Mouse (Mus musculus): ENCODE results near the gene Gbp6. TPM values are rescaled to one million over a fixed set of nuclear protein-coding genes. Genes with fewer than 3 reads are reported as not detected.
"Not testable (repeated sequence)": the region's sequence is repeated elsewhere in the genome, so short reads cannot be mapped to it uniquely, and the experiment has no call there.

The Gbp6 gene
- polyA plus RNA-seq (2015; fragmentation: Nextera tagmentation; extraction: Ambion mirVana), result 2.0 and 2.7 TPM in 2 replicates

DNA sequence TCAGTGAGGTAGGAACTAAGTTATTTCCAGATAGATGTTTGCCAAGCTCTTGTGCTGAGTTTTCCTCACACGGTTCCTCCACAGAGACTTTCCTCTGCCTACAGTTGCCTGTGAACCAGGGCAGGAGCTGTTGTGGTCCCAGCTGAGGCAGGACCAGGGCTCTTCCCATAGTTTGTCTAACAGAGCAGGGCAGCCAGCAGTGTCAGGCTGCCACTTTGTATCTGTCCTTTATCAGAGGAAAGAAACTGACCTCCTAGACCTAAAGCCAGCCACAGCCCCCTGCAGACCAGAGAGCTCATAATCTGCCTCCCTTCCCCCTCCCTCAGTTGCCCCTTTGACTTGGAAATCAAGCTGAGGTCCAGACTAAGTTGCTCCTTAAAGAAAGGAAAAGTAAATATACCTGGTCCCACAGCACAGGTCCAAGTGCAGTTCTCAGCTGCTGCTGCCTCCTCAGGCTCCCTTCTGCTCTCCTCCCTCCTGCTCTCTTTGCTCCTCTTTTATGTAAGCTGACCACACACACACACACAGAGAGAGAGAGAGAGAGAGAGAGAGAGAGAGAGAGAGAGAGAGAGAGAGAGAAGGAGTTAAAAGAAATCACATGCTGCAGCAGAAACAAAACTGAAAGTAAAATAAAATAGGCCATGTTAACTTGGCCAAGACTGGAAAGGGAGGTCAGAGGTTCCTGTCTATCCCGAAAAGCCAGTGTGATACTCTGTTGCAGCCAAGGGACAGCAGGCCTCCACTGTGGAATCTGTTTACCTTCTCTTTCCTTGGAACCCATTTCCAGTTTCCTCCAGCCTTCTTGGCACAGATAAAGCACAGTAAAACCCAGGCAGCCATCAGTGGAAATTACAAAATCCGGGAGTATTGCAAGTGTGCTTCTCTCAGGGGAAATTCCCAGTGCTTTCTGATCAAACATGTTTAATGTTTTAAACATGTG is at the start of gene Gbp6, which contains the start of gene Gm43302:
TSS of gene Gbp6 (minus strand) at position 473 of the 940 bp plus-strand sequence.
TSS of gene Gm43302 (minus strand) at position 470 of the 940 bp plus-strand sequence.
- not testable (repeated sequence) for H3K9ac ChIP-seq (replicated peaks); H3K27ac ChIP-seq; H3K36me3 ChIP-seq; H3K9me3 ChIP-seq; H3K4me1 ChIP-seq (replicated peaks); H3K4me2 ChIP-seq (replicated peaks); ATAC-seq; H3K4me3 ChIP-seq (replicated peaks); H3K27me3 ChIP-seq
- WGBS, result 59% methylated on average over 3 of the region's 3 CpGs

DNA sequence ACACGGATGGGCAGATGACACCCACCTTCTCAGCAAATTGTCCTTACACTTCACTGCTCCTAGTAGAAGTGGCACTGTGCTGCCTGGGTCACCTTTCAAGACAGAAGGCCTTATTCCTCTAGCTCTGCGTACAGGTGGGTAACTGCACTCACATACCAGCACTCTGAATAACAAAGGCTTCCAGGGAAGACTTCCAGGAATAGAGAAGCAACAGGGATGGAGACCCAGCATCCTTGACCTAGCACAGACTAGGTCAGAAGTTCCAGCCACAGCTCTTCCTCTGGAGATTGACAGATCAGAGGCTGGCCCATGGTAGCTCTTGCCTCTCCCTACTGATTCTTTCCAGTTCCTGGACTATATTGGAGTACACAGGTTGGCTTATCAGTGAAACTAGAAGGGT is 47.8 kb upstream of the Gbp6 start:
- no peaks in the 10 kb centered on the region for H3K4me1 ChIP-seq (replicated peaks)
- ATAC-seq, result no peak
- H3K36me3 ChIP-seq, result no peaks in the 10 kb centered on the region
- no peak overlapping the region for H3K4me3 ChIP-seq (replicated peaks)
- 73% methylated on average over 2 of the region's 2 CpGs for WGBS
- no peak overlapping the region for H3K4me2 ChIP-seq (replicated peaks)
- H3K9me3 ChIP-seq, result no peaks in the 10 kb centered on the region
- no peaks in the 10 kb centered on the region for H3K27me3 ChIP-seq
- H3K27ac ChIP-seq, result no peak overlapping the region
- no peak overlapping the region for H3K9ac ChIP-seq (replicated peaks)

DNA sequence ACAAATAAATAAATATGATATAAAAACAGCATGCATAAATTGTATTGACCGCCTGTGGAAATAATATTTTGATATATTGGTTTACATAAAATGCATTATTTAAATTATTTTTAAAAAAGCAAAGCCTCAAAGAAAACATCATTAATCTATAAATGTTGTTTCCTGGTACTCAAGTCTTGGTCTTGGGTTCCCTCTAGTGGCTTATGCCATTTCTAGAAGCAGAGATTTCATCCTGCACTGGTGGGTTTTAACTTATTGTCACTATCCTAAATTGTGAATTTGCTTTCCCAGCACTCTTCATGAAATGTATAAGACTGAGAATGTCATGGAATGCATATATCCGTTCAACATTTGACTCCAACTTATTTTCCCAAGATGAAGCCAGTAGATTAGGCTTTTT is 29.0 kb upstream of the Gbp6 start:
- 74% methylated on average over 2 of the region's 2 CpGs for WGBS
- H3K4me2 ChIP-seq (replicated peaks), result no peak overlapping the region
- no peak overlapping the region for H3K9ac ChIP-seq (replicated peaks)
- no peaks in the 10 kb centered on the region for H3K9me3 ChIP-seq
- no peaks in the 10 kb centered on the region for H3K27me3 ChIP-seq
- H3K36me3 ChIP-seq, result no peaks in the 10 kb centered on the region
- no peak overlapping the region for H3K27ac ChIP-seq
- no peak overlapping the region for H3K4me3 ChIP-seq (replicated peaks)
- no peak for ATAC-seq
- no peaks in the 10 kb centered on the region for H3K4me1 ChIP-seq (replicated peaks)

DNA sequence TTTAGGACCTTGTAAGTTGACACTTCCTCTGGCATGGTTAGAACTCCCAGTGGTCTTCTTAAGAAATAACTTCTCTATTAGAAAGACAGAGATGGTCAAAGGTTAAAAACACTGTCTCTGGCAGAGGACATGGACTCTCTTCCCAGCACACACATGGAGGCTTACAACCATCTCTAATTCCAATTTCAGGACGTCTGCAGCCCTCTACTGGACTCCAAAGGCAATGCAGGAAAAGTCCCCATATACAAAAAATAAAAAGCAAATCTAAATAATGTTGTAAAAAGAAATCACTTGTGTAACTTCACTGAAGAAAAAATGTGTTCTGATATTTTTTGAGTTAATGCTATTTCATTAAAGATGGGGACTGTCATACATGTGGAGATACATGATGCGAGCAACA is 17.4 kb upstream of the Gbp6 start:
- H3K4me3 ChIP-seq (replicated peaks), result no peak overlapping the region
- no peaks in the 10 kb centered on the region for H3K4me1 ChIP-seq (replicated peaks)
- no peaks in the 10 kb centered on the region for H3K27me3 ChIP-seq
- ATAC-seq, result no peak
- peaks cover 3% of the 10 kb centered on the region; the same call in 1 of the 2 replicates for H3K9me3 ChIP-seq
- no peaks in the 10 kb centered on the region for H3K36me3 ChIP-seq
- WGBS, result 77% methylated on average over 2 of the region's 2 CpGs
- H3K9ac ChIP-seq (replicated peaks), result no peak overlapping the region
- H3K4me2 ChIP-seq (replicated peaks), result no peak overlapping the region
- no peak overlapping the region for H3K27ac ChIP-seq

DNA sequence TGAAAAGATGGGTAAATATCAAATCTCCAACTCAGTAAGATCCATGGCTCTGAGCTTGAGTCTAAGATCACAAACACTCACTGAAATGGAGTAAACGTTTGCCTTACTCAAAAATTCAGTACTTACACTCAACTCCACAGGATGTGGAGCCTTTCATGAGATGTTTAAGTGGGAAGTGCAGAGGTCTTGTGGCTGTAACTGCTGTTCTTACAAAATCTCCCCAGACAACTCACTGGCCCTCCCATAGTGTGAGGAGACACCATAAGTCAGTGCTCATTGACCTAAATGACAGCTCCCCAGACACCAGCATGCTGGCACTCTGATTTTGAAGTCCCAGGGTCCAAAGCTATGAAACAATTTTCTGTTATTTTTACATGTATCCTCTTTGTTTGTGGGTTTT is 15.7 kb upstream of the Gbp6 start:
- H3K4me3 ChIP-seq (replicated peaks); H3K27me3 ChIP-seq; ATAC-seq; H3K36me3 ChIP-seq; H3K9ac ChIP-seq (replicated peaks); H3K4me2 ChIP-seq (replicated peaks); H3K4me1 ChIP-seq (replicated peaks); H3K27ac ChIP-seq; H3K9me3 ChIP-seq: not testable (repeated sequence)
- 63% methylated on average over 1 of the region's 1 CpGs for WGBS

DNA sequence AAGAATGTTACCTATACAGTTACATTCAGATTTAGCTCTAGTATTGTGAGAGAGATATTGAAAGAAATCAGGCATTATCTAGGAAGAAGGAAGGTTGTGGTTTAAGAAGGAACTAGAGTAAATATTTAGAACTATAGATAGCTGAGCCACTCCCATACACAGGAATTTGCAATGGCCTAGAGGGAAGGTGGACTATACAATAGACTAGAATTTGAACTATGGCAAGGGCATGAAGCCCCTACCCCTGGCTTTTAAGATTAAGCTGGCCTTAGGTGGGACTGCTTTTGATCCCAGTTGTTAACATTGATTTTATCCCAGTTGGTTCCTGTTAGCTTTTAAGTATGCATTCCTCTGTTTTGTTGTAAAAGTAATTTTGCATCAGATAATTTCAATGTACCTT is 13.4 kb upstream of the Gbp6 start:
- H3K27ac ChIP-seq; H3K9me3 ChIP-seq; H3K4me3 ChIP-seq (replicated peaks); H3K27me3 ChIP-seq; H3K4me2 ChIP-seq (replicated peaks); H3K4me1 ChIP-seq (replicated peaks); H3K9ac ChIP-seq (replicated peaks); ATAC-seq; H3K36me3 ChIP-seq: not testable (repeated sequence)

DNA sequence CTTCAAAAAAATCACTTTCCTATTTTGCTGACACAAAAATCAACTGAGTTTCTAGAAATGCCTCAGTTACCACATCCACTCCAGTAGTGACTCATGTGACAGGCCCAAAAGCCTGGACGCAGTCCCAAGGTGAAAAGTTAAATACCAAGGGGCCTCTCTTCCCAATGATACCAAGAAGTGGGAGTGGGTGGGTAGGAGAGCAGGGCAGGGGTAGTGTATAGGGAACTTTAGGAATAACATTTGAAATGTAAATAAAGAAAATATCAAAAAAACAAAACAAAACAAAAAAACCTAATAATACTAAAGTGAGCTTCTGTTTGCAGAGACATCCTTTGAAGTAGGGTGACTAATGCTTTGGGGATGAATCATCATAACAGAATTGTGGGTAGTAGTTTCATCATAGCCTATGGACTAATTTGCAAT is 12.7 kb upstream of the Gbp6 start:
- 91% methylated on average over 1 of the region's 1 CpGs for WGBS
- no peaks in the 10 kb centered on the region for H3K4me1 ChIP-seq (replicated peaks)
- no peak overlapping the region for H3K4me2 ChIP-seq (replicated peaks)
- H3K36me3 ChIP-seq, result no peaks in the 10 kb centered on the region
- H3K27ac ChIP-seq, result no peak overlapping the region
- H3K4me3 ChIP-seq (replicated peaks), result no peak overlapping the region
- H3K9ac ChIP-seq (replicated peaks), result no peak overlapping the region
- no peak for ATAC-seq
- no peaks in the 10 kb centered on the region for H3K27me3 ChIP-seq
- peaks cover 3% of the 10 kb centered on the region; the same call in 1 of the 2 replicates for H3K9me3 ChIP-seq

DNA sequence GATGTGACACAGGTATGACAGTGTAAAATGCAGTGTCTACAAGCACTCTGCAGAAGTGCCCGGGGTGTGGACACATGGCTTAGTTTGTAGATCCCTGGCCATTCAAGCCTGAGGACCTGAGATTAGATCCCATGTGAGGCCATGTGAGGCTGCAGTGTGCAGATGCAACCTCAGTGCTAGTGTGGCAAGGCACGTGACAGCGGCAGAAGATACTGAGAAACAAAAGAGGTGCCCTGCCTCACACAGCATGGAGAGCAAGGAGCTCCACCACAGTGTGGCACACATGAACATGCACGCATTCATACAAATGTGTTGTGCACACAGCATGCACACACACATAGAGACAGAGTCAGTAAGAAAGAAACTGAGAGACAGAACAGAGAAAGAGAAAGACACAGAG is 12.2 kb upstream of the Gbp6 start:
- H3K9ac ChIP-seq (replicated peaks); H3K27me3 ChIP-seq; ATAC-seq; H3K27ac ChIP-seq; H3K4me2 ChIP-seq (replicated peaks); H3K9me3 ChIP-seq; H3K4me1 ChIP-seq (replicated peaks); H3K36me3 ChIP-seq; H3K4me3 ChIP-seq (replicated peaks): not testable (repeated sequence)
- WGBS, result 91% methylated on average over 4 of the region's 4 CpGs

DNA sequence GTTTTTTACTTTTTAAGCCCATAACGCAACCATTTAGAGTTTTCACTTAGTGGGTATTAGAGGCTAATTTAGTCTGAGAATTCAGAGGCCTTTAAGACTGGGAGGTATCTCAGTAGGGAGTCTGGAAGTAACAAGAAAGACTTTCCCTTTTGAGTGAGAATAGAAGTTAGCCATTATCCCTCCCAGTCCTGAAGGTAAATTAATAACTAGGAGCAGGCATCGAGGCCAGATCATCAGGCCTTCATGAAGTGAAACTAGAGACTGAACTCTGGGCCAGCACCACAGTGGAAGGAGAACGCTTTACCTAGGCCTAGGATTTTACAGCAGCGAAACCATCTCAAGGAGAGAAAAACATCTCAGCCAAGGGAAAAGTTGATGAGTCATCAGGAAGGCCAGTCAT is 8.5 kb upstream of the Gbp6 start:
- no peak overlapping the region for H3K4me3 ChIP-seq (replicated peaks)
- no peak for ATAC-seq
- 82% methylated on average over 4 of the region's 4 CpGs for WGBS
- no peak overlapping the region for H3K4me2 ChIP-seq (replicated peaks)
- no peaks in the 10 kb centered on the region for H3K36me3 ChIP-seq
- no peak overlapping the region for H3K9ac ChIP-seq (replicated peaks)
- H3K9me3 ChIP-seq, result no peaks in the 10 kb centered on the region
- no peaks in the 10 kb centered on the region for H3K4me1 ChIP-seq (replicated peaks)
- no peaks in the 10 kb centered on the region for H3K27me3 ChIP-seq
- H3K27ac ChIP-seq, result no peak overlapping the region

DNA sequence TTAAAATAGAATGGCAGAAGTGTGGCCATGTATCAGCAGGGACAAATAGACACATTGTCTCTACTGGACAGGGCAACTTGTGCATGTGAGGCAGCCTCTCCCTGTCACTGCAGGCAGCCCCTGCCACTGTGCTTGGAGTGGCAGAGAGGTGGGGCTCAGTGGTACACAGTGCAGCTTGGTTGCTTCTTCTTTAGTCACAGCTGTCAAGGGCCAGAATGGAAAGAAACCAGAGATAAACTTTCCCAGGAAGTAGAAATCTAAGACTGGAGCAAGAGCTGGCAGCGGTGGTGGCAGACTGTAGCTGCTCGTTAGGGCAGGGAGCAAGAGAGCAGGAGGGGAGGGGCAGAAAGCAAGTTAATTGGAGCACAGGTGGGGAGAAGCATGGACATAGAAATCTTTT is 8.0 kb upstream of the Gbp6 start:
- WGBS, result 46% methylated on average over 2 of the region's 2 CpGs
- Histone ChIP-seq H3K4me1 (replicated peaks) (no peaks in the 10 kb centered on the region), H3K9me3 (no peaks in the 10 kb centered on the region), H3K4me3 (replicated peaks) (no peak overlapping the region), H3K4me2 (replicated peaks) (no peak overlapping the region), H3K27me3 (no peaks in the 10 kb centered on the region), H3K9ac (replicated peaks) (no peak overlapping the region), H3K36me3 (no peaks in the 10 kb centered on the region), H3K27ac (no peak overlapping the region)
- no peak for ATAC-seq

DNA sequence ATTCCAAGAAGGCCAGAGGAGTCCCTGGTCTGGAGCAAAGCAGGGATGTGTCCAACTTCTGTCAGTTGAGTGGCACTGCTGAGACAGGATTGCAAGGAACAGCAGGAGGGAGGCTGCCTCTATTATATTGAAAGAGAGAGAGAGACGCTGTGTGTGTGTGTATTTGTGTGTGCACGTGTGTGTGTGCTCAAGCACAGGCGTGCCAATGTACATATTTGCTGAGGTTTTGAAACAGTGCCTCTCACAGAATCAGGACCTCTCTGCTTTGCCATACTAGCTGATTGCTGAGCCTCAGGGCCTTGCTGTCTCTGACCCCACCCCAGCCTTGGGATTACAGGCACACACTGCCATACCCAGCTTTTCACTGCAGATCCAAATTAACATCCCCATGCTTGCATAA is 2.2 kb upstream of the Gbp6 start:
- H3K27ac ChIP-seq, result no peak overlapping the region
- no peaks in the 10 kb centered on the region for H3K9me3 ChIP-seq
- no peaks in the 10 kb centered on the region for H3K27me3 ChIP-seq
- WGBS, result 66% methylated on average over 3 of the region's 3 CpGs
- H3K4me3 ChIP-seq (replicated peaks), result no peak overlapping the region
- no peaks in the 10 kb centered on the region for H3K36me3 ChIP-seq
- no peak overlapping the region for H3K4me2 ChIP-seq (replicated peaks)
- peak; percentile 40; the same call in 1 of the 2 replicates for ATAC-seq
- 0 out of 2 replicates have a peak, but pooled peaks cover 3% of the 10 kb centered on the region for H3K4me1 ChIP-seq (replicated peaks)
- H3K9ac ChIP-seq (replicated peaks), result no peak overlapping the region

DNA sequence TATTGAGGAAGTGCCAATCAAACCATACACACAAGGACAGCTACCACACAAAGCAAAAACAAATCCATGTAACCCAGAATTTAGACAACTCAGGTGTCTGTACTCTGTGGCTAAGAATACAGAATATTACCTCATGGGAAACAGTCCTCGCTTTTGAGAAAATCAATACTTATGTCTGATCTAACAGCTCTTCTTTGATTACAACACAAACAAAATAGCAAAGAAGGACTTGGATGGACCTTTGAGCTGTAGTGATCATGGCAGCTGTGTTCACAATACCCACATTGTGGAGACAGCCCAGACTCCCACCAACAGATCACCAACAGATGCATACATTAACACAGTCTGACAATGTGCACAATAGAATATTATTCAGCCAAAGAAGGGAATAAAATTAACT is 1.0 kb downstream of the Gbp6 start:
- 77% methylated on average over 1 of the region's 1 CpGs for WGBS
- Histone ChIP-seq H3K4me2 (replicated peaks) (no peak overlapping the region), H3K9me3 (no peaks in the 10 kb centered on the region), H3K27me3 (no peaks in the 10 kb centered on the region), H3K4me3 (replicated peaks) (no peak overlapping the region), H3K27ac (no peak overlapping the region), H3K9ac (replicated peaks) (no peak overlapping the region), H3K4me1 (replicated peaks) (0 out of 2 replicates have a peak, but pooled peaks cover 3% of the 10 kb centered on the region), H3K36me3 (no peaks in the 10 kb centered on the region)
- no peak for ATAC-seq

DNA sequence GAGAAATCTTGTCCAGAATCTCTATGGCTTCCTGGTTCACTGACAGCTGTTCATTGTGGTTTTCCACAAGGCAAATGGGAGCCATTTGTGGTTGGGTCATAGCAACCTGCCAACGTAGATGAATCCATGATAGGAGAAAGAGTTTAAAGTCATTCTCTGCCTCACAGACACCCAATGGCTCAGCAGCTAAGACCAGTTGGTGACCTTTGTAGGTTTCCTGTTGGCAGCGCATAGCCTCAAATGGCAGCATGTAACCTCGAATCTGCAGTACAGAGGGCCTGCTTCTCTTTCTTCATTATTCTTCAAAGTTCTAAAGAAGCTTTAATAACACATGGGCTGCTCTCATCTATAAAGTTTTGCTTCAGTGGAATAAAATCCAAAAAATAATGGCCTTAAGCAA is 2.6 kb downstream of the Gbp6 start:
- ATAC-seq; H3K4me1 ChIP-seq (replicated peaks); H3K27ac ChIP-seq; H3K4me3 ChIP-seq (replicated peaks); H3K9me3 ChIP-seq; H3K27me3 ChIP-seq; H3K4me2 ChIP-seq (replicated peaks); H3K36me3 ChIP-seq; H3K9ac ChIP-seq (replicated peaks): not testable (repeated sequence)
- WGBS, result 85% methylated on average over 3 of the region's 3 CpGs
